Mouse (Mus musculus): ENCODE data around the gene Cacna1d. TPM values are rescaled to one million over a fixed set of nuclear protein-coding genes. Genes with fewer than 3 reads are reported as not detected.

The Cacna1d gene
- polyA plus RNA-seq, 1 experiment from 2014 or later: 9.5 TPM

- Histone ChIP-seq H3K36me3 (ENCODE audit: control insufficient read depth, insufficient read depth, low read length) (no peaks in the 10 kb centered on the region), H3K9ac (ENCODE audit: low read depth, low read length) (no peak overlapping the region), H3K4me1 (ENCODE audit: control insufficient read depth, insufficient read depth, low read depth, low read length) (no peaks in the 10 kb centered on the region), H3K4me3 (ENCODE audit: low read length) (no peak overlapping the region), H3K27ac (ENCODE audit: low read depth, low read length) (no peak overlapping the region), H3K27me3 (replicated peaks; ENCODE audit: control insufficient read depth, insufficient read depth, low read length) (no peaks in the 10 kb centered on the region), H3K9me3 (ENCODE audit: control insufficient read depth, low read length) (no peaks in the 10 kb centered on the region), H3K4me2 (ENCODE audit: low read length) (no peak overlapping the region)
- WGBS: 94% methylated on average over 6 of the region's 6 CpGs
- no peak for ATAC-seq
These were observed 305.5 kb downstream of the Cacna1d start for GRCm38 (mm10) chr14:30185616-30186274.

GRCm38 (mm10) chr14:30184445-30185152, 306.7 kb downstream of the Cacna1d start:
- no peak overlapping the region for H3K27ac ChIP-seq (ENCODE audit: low read depth, low read length)
- no peaks in the 10 kb centered on the region for H3K36me3 ChIP-seq (ENCODE audit: control insufficient read depth, insufficient read depth, low read length)
- ATAC-seq: no peak
- H3K27me3 ChIP-seq (replicated peaks; ENCODE audit: control insufficient read depth, insufficient read depth, low read length): no peaks in the 10 kb centered on the region
- WGBS: 90% methylated on average over 13 of the region's 13 CpGs
- H3K9me3 ChIP-seq (ENCODE audit: control insufficient read depth, low read length): no peaks in the 10 kb centered on the region
- no peak overlapping the region for H3K4me3 ChIP-seq (ENCODE audit: low read length)
- H3K4me1 ChIP-seq (ENCODE audit: control insufficient read depth, insufficient read depth, low read depth, low read length): no peaks in the 10 kb centered on the region
- H3K9ac ChIP-seq (ENCODE audit: low read depth, low read length): no peak overlapping the region; the same call in 1 of the 2 replicates
- no peak overlapping the region for H3K4me2 ChIP-seq (ENCODE audit: low read length)

DNA sequence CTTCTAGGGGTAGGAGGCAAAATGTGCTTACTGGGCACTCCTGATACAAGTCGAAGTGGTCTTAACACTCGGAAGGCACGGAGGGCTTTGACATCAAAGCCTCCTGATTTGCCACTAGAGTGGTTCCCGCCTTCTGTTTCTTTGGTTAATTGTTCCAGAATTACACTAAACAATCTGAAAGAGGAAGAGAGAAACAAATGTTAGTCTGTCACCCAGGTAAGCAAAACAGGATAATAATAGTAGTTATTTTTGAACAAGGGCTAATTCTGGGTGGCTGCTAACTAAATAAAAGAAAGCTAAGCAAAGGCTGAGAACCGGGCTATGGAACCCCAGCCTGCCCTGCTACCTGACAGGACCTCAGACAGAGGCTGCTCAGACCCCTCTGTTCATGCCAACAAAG, 307.2 kb downstream of the Cacna1d start:
- ATAC-seq: no peak
- Histone ChIP-seq H3K4me1 (ENCODE audit: control insufficient read depth, insufficient read depth, low read depth, low read length) (no peaks in the 10 kb centered on the region), H3K36me3 (ENCODE audit: control insufficient read depth, insufficient read depth, low read length) (no peaks in the 10 kb centered on the region), H3K4me3 (ENCODE audit: low read length) (no peak overlapping the region), H3K9ac (ENCODE audit: low read depth, low read length) (no peak overlapping the region), H3K4me2 (ENCODE audit: low read length) (no peak overlapping the region), H3K27ac (ENCODE audit: low read depth, low read length) (no peak overlapping the region), H3K9me3 (ENCODE audit: control insufficient read depth, low read length) (no peaks in the 10 kb centered on the region), H3K27me3 (replicated peaks; ENCODE audit: control insufficient read depth, insufficient read depth, low read length) (no peaks in the 10 kb centered on the region)
- 78% methylated on average over 5 of the region's 5 CpGs for WGBS

GRCm38 (mm10) chr14:30182624-30183524, 308.4 kb downstream of the Cacna1d start:
- ATAC-seq: no peak
- WGBS: 76% methylated on average over 18 of the region's 18 CpGs
- Histone ChIP-seq H3K4me3 (ENCODE audit: low read length) (no peak overlapping the region), H3K9me3 (ENCODE audit: control insufficient read depth, low read length) (no peaks in the 10 kb centered on the region), H3K9ac (ENCODE audit: low read depth, low read length) (no peak overlapping the region), H3K4me1 (ENCODE audit: control insufficient read depth, insufficient read depth, low read depth, low read length) (no peaks in the 10 kb centered on the region), H3K36me3 (ENCODE audit: control insufficient read depth, insufficient read depth, low read length) (no peaks in the 10 kb centered on the region), H3K4me2 (ENCODE audit: low read length) (no peak overlapping the region), H3K27me3 (replicated peaks; ENCODE audit: control insufficient read depth, insufficient read depth, low read length) (no peaks in the 10 kb centered on the region), H3K27ac (ENCODE audit: low read depth, low read length) (no peak overlapping the region)

GRCm38 (mm10) chr14:30178306-30178705, 312.9 kb downstream of the Cacna1d start:
- Histone ChIP-seq H3K27ac (ENCODE audit: low read depth, low read length) (no peak overlapping the region), H3K4me1 (ENCODE audit: control insufficient read depth, insufficient read depth, low read depth, low read length) (peaks cover 2% of the 10 kb centered on the region; the same call in 1 of the 2 replicates), H3K9me3 (ENCODE audit: control insufficient read depth, low read length) (no peaks in the 10 kb centered on the region), H3K4me2 (ENCODE audit: low read length) (no peak overlapping the region), H3K36me3 (ENCODE audit: control insufficient read depth, insufficient read depth, low read length) (no peaks in the 10 kb centered on the region), H3K9ac (ENCODE audit: low read depth, low read length) (no peak overlapping the region), H3K4me3 (ENCODE audit: low read length) (no peak overlapping the region), H3K27me3 (replicated peaks; ENCODE audit: control insufficient read depth, insufficient read depth, low read length) (no peaks in the 10 kb centered on the region)
- ATAC-seq: no peak
- 89% methylated on average over 4 of the region's 4 CpGs for WGBS

DNA sequence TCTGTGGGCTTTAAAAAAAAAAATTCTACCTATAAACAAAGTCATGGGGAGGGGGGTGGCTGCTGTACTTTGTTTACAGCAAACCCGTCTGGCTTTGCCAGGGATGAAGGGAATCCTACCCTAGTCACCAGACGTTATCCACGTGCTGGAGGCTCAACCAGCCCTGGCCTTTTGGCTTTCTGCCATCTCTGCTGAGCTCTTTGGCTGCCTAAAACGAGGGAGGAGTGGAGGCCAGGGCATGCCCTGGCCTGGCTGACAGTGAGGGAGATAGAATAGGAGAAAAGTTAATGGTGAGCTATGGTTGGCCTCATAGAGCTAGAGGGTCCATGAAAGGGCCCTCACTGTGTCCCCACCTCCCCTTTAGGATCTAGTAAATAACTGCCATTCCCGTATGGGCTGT, 313.4 kb downstream of the Cacna1d start:
- Histone ChIP-seq H3K9ac (ENCODE audit: low read depth, low read length) (no peak overlapping the region), H3K9me3 (ENCODE audit: control insufficient read depth, low read length) (no peaks in the 10 kb centered on the region), H3K27me3 (replicated peaks; ENCODE audit: control insufficient read depth, insufficient read depth, low read length) (no peaks in the 10 kb centered on the region), H3K4me3 (ENCODE audit: low read length) (no peak overlapping the region), H3K4me1 (ENCODE audit: control insufficient read depth, insufficient read depth, low read depth, low read length) (peaks cover 2% of the 10 kb centered on the region; the same call in 1 of the 2 replicates), H3K27ac (ENCODE audit: low read depth, low read length) (no peak overlapping the region), H3K36me3 (ENCODE audit: control insufficient read depth, insufficient read depth, low read length) (no peaks in the 10 kb centered on the region), H3K4me2 (ENCODE audit: low read length) (no peak overlapping the region)
- no peak for ATAC-seq
- 40% methylated on average over 5 of the region's 5 CpGs for WGBS

GRCm38 (mm10) chr14:30175362-30175761, 315.9 kb downstream of the Cacna1d start:
- no peak overlapping the region for H3K9ac ChIP-seq (ENCODE audit: low read depth, low read length)
- H3K9me3 ChIP-seq (ENCODE audit: control insufficient read depth, low read length): no peaks in the 10 kb centered on the region
- no peak overlapping the region for H3K4me3 ChIP-seq (ENCODE audit: low read length)
- H3K27me3 ChIP-seq (replicated peaks; ENCODE audit: control insufficient read depth, insufficient read depth, low read length): no peaks in the 10 kb centered on the region
- H3K4me1 ChIP-seq (ENCODE audit: control insufficient read depth, insufficient read depth, low read depth, low read length): peaks cover 7% of the 10 kb centered on the region
- H3K27ac ChIP-seq (ENCODE audit: low read depth, low read length): no peak overlapping the region
- H3K4me2 ChIP-seq (ENCODE audit: low read length): no peak overlapping the region
- ATAC-seq: no peak
- H3K36me3 ChIP-seq (ENCODE audit: control insufficient read depth, insufficient read depth, low read length): no peaks in the 10 kb centered on the region
- 64% methylated on average over 3 of the region's 3 CpGs for WGBS

DNA sequence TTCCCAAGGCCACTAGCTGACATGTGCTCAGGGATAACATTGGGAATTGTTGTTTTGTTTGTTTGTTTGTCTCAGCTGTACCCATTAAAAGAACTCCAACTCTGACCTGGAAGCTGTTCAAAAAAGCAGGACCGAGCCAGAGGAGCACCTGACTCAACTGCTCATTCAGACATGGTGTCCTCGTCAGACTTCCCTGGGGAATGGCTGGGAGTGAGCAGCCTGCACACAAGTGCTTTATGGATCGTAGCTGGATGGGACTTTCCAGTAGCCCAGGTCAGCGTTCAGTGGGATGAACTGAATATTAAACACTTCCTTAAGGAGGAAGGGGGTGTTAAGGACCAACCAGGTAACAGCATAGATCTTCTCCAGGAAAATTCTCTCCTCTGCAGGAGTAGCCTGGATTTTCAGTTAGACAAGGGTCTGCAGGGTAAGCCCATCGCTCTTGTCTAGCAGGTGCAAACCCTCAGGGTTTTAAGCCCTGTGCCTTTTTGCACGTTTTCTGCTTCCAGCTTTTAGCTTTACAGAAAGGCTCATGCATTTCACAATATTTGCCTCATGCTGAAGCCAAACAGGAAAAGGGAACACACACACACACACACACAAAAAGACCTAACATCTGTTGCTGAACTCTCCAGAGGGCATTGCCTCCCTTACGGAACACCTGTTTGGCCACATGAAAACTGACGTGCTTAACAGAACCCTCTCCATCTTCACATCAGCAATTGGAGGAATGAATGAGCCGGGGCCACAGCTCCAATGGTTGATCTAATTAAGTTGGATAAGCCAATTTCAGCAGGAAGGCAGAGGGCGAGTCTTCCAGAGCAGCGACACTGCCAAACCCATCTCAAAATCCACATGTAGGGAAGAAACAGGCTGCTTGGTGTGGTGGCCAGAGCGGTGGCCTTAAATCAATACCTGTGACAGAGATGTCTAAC, 318.2 kb downstream of the Cacna1d start:
- no peak overlapping the region for H3K4me3 ChIP-seq (ENCODE audit: low read length)
- ATAC-seq: no peak
- H3K9ac ChIP-seq (ENCODE audit: low read depth, low read length): no peak overlapping the region
- H3K36me3 ChIP-seq (ENCODE audit: control insufficient read depth, insufficient read depth, low read length): no peaks in the 10 kb centered on the region
- H3K4me1 ChIP-seq (ENCODE audit: control insufficient read depth, insufficient read depth, low read depth, low read length): peaks cover 7% of the 10 kb centered on the region
- H3K4me2 ChIP-seq (ENCODE audit: low read length): no peak overlapping the region
- no peaks in the 10 kb centered on the region for H3K27me3 ChIP-seq (replicated peaks; ENCODE audit: control insufficient read depth, insufficient read depth, low read length)
- H3K27ac ChIP-seq (ENCODE audit: low read depth, low read length): no peak overlapping the region
- 65% methylated on average over 12 of the region's 12 CpGs for WGBS
- H3K9me3 ChIP-seq (ENCODE audit: control insufficient read depth, low read length): no peaks in the 10 kb centered on the region
